Mouse (Mus musculus) WW6 (cell line): Measurements from ENCODE around the gene Bmi1.

Source experiments
- DNase-seq: peaks from one replicate; pipeline ENCODE4 v3.0.0-alpha.2; 2013; ENCODE audit warnings: low read depth, low spot score

The Bmi1 gene

GRCm38 (mm10) chr2:18724462-18724861, 47.6 kb downstream of the Bmi1 start:
- no peak for DNase-seq

GRCm38 (mm10) chr2:18725880-18726279, 49.1 kb downstream of the Bmi1 start:
- no peak for DNase-seq

GRCm38 (mm10) chr2:18731718-18732117, 54.9 kb downstream of the Bmi1 start:
- no peak for DNase-seq

GRCm38 (mm10) chr2:18734394-18735127, 57.7 kb downstream of the Bmi1 start:
- DNase-seq, result no peak
